Mouse (Mus musculus) cortical plate, adult 2 months (tissue): ENCODE measurements at regions not wholly inside any gene's neighbourhood (a gene's known extent, or its start where the extent isn't known, plus 50 kb on each side); places are given as distances from the start of the nearest gene placed in this dataset.

ENCODE experiments used
- CTCF ChIP-seq: fragments of 200-500 bp; IDR thresholded peaks from 2 replicates; pipeline ENCODE4 v1.5.1; 2011; ENCODE audit warnings: mild to moderate bottlenecking, control low read depth, low read length; ENCODE audit not compliant: insufficient read depth; ENCODE audit errors: extremely low read depth
- POLR2A ChIP-seq: fragments of 200-500 bp; IDR thresholded peaks from 2 replicates; pipeline ENCODE4 v1.6.1; 2011; ENCODE audit warnings: mild to moderate bottlenecking, low read length, control low read depth; ENCODE audit not compliant: insufficient read depth; ENCODE audit errors: extremely low read depth

- TF ChIP-seq POLR2A (no peak), CTCF (no peak)
Observed at GRCm38 (mm10) chr14:98605772-98606171, 388.3 kb downstream of the Rpl36a-ps1 start.
